Mouse (Mus musculus) liver, adult 2 months (tissue): ENCODE measurements at regions not wholly inside any gene's neighbourhood (a gene's known extent, or its start where the extent isn't known, plus 50 kb on each side); places are given as distances from the start of the nearest gene placed in this dataset.

ENCODE experiments used
- DNase-seq: peaks from one replicate; pipeline ENCODE4 v3.0.0-alpha.2; 2011; ENCODE audit warnings: low read depth, low spot score; ENCODE audit errors: extremely low read depth
- H3K27ac ChIP-seq: fragments of 200-500 bp; replicated peaks from 2 replicates; pipeline ENCODE4 v1.5.1; 2012; ENCODE audit warnings: low read depth, mild to moderate bottlenecking, control low read depth, inconsistent platforms, low read length; ENCODE audit not compliant: insufficient read depth
- H3K27me3 ChIP-seq: fragments of 200-500 bp; 2 replicates; pipeline ENCODE4 v1.6.1; 2012; ENCODE audit warnings: mild to moderate bottlenecking, moderate library complexity, low read length, inconsistent platforms; ENCODE audit not compliant: control insufficient read depth, insufficient read depth
- H3K36me3 ChIP-seq: fragments of 200-500 bp; 2 replicates; pipeline ENCODE4 v1.6.1; 2012; ENCODE audit warnings: low read length, inconsistent platforms; ENCODE audit not compliant: control insufficient read depth, insufficient read depth
- H3K4me1 ChIP-seq: fragments of 200-500 bp; 2 replicates; pipeline ENCODE4 v1.6.1; 2011; ENCODE audit warnings: low read length; ENCODE audit not compliant: control insufficient read depth, insufficient read depth
- H3K4me3 ChIP-seq: fragments of 200-500 bp; 2 replicates; pipeline ENCODE4 v1.5.1; 2011; ENCODE audit warnings: low read depth, mild to moderate bottlenecking, control low read depth, low read length, moderate library complexity; ENCODE audit not compliant: insufficient read depth
- H3K79me2 ChIP-seq: fragments of 200-500 bp; 2 replicates; pipeline ENCODE4 v1.6.1; 2012; ENCODE audit warnings: inconsistent platforms, mild to moderate bottlenecking, low read length, moderate library complexity; ENCODE audit not compliant: control insufficient read depth, insufficient read depth
- H3K9ac ChIP-seq: fragments of 200-500 bp; 2 replicates; pipeline ENCODE4 v1.6.1; 2012; ENCODE audit warnings: low read depth, mild to moderate bottlenecking, control low read depth, inconsistent platforms, low read length
- CTCF ChIP-seq: fragments of 200-500 bp; IDR thresholded peaks from 2 replicates; pipeline ENCODE4 v1.5.1; 2011; ENCODE audit warnings: low read depth, low read length, control low read depth
- POLR2A ChIP-seq: fragments of 200-500 bp; IDR thresholded peaks from 2 replicates; pipeline ENCODE4 v1.6.1; 2011; ENCODE audit warnings: low read length, control low read depth; ENCODE audit not compliant: insufficient read depth; ENCODE audit errors: extremely low read depth
- WGBS: fragments of 180-500 bp; shearing (Covaris S2); methylation state at CpG from one replicate; pipeline ENCODE4 v1.1.7; 2018; 5-methylcytosine and 5-hydroxymethylcytosine counted together

- H3K4me1 ChIP-seq = no peaks in the 10 kb centered on the region
- no peak for DNase-seq
- H3K27me3 ChIP-seq = no peaks in the 10 kb centered on the region
- H3K36me3 ChIP-seq = no peaks in the 10 kb centered on the region
- H3K4me3 ChIP-seq = no peak overlapping the region
- TF ChIP-seq CTCF (no peak), POLR2A (no peak)
- H3K27ac ChIP-seq = no peak overlapping the region
- no peak overlapping the region for H3K9ac ChIP-seq
- 44% methylated on average over 1 of the region's 1 CpGs for WGBS
- no peaks in the 10 kb centered on the region for H3K79me2 ChIP-seq
Measured at GRCm38 (mm10) chr7:117184011-117184410, 196.8 kb upstream of the Xylt1 start.

DNA sequence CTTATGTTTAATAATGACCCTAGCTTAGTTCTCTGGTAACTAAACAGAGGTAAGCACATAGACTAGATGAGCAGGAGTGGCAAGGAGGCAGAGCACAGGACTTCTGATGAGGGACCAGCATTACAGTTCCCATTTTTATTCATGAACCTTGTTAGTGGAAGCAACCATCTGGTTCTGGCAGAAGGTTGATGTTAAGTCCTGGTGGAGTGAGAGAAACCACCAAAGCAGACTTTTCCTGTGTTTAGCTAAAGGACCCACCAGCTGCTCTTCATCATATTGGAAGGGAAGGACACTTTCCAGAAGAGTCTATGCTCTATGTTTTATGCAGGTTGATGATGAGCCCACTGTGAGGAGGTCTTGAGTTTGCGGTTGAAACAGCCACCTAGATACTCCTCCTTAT lies 194.9 kb upstream of the Xylt1 start:
- Histone ChIP-seq H3K4me3 (no peak overlapping the region), H3K27me3 (no peaks in the 10 kb centered on the region)
- WGBS = 96% methylated on average over 1 of the region's 1 CpGs

DNA sequence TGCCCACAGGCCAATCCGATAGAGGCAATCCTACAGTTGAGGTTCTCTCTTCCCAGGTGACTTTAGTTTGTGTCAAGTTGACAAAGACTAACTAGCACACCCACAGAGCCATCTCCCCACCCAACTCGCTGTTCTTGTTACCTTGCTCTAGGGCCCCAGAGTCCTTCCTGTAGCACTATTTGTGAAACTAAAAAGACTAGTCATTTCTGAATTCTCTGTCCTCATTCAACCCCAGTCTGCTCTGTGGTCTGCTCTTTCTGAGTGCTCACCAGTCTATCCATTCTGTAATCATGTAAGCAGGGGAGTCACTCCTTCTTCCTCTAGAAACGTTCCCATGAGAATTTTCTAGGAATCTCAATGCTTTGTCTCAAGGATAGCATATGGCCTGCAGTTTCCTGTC lies 184.2 kb upstream of the Xylt1 start:
- DNase-seq = no peak
- Histone ChIP-seq H3K4me3 (no peak overlapping the region), H3K36me3 (no peaks in the 10 kb centered on the region), H3K27ac (no peak overlapping the region), H3K27me3 (no peaks in the 10 kb centered on the region), H3K79me2 (no peaks in the 10 kb centered on the region), H3K4me1 (no peaks in the 10 kb centered on the region), H3K9ac (no peak overlapping the region)
- no peak for TF ChIP-seq POLR2A
- TF ChIP-seq CTCF = no peak
- WGBS = 68% methylated on average over 3 of the region's 3 CpGs

More for the DNA sequence above, 194.9 kb upstream of the Xylt1 start:
- no peak for DNase-seq
- Histone ChIP-seq H3K27ac (no peak overlapping the region), H3K79me2 (no peaks in the 10 kb centered on the region), H3K9ac (no peak overlapping the region), H3K36me3 (no peaks in the 10 kb centered on the region), H3K4me1 (no peaks in the 10 kb centered on the region)
- TF ChIP-seq POLR2A (no peak), CTCF (no peak)

- H3K36me3 ChIP-seq = no peaks in the 10 kb centered on the region
- no peak for DNase-seq
- H3K27ac ChIP-seq = no peak overlapping the region
- no peak overlapping the region for H3K4me3 ChIP-seq
- TF ChIP-seq CTCF (no peak), POLR2A (no peak)
- H3K4me1 ChIP-seq = no peaks in the 10 kb centered on the region
- H3K79me2 ChIP-seq = no peaks in the 10 kb centered on the region
- H3K9ac ChIP-seq = no peak overlapping the region
- peaks cover 3% of the 10 kb centered on the region; the same call in 1 of the 2 replicates for H3K27me3 ChIP-seq
Measured at GRCm38 (mm10) chr7:117226294-117226693, 154.5 kb upstream of the Xylt1 start.

GRCm38 (mm10) chr7:117229619-117230018 lies 151.2 kb upstream of the Xylt1 start:
- no peak overlapping the region for H3K27ac ChIP-seq
- 19% methylated on average over 5 of the region's 5 CpGs for WGBS
- no peaks in the 10 kb centered on the region for H3K4me1 ChIP-seq
- H3K79me2 ChIP-seq = no peaks in the 10 kb centered on the region
- no peak for DNase-seq
- no peaks in the 10 kb centered on the region for H3K36me3 ChIP-seq
- TF ChIP-seq POLR2A = no peak
- TF ChIP-seq CTCF = no peak
- H3K27me3 ChIP-seq = 0 out of 2 replicates have a peak, but pooled peaks cover 2% of the 10 kb centered on the region
- no peak overlapping the region for H3K9ac ChIP-seq
- no peak overlapping the region for H3K4me3 ChIP-seq

- Histone ChIP-seq H3K36me3 (no peaks in the 10 kb centered on the region), H3K9ac (no peak overlapping the region), H3K79me2 (no peaks in the 10 kb centered on the region), H3K27me3 (no peaks in the 10 kb centered on the region), H3K27ac (no peak overlapping the region), H3K4me3 (no peak overlapping the region), H3K4me1 (no peaks in the 10 kb centered on the region)
- DNase-seq = no peak
- WGBS = 82% methylated on average over 9 of the region's 9 CpGs
- TF ChIP-seq POLR2A (no peak), CTCF (no peak)
Measured at GRCm38 (mm10) chr7:117256819-117257218, 124.0 kb upstream of the Xylt1 start.
